Mouse (Mus musculus) spleen, adult 10 weeks (tissue): Measurements from ENCODE around the gene Olfr1173. TPM values are rescaled to one million over a fixed set of nuclear protein-coding genes. Genes with fewer than 3 reads are reported as not detected.

Source experiments
- polyA plus RNA-seq: library from polyadenylated mRNA; stranded (reverse); fragments of 350-450 nt; fragmentation: Illumina TruSeq; extraction: RNeasy Lipid Tissue Mini Kit (QIAGEN cat#74804); gene quantifications from one replicate; pipeline ENCODE4 v1.2.3, GENCODE M21; 2015; ENCODE audit warnings: low replicate concordance; ENCODE audit not compliant: insufficient read depth

Olfr1173 gene
- not detected for polyA plus RNA-seq

DNA sequence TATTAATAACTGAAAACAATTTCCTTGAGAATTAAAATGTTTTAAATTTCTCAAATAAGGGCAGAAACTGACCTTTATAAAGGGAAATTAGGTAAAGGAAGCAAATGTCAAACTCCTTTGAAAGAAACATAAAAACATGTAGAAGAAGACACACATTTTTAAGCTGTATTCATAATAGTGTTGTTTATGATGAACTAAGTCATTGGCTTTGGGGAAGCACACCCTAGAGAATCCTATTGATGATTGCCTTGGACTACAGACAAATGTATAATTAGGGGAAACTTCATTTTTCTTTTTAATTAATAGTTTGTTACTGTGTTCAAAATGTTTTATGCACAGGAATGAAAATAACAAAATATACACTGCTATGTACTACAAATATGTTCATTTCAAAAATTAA lies at the start of gene Olfr1173:
Gene Olfr1173, minus strand, starts transcription at position 101 of the 400 bp plus-strand sequence.

DNA sequence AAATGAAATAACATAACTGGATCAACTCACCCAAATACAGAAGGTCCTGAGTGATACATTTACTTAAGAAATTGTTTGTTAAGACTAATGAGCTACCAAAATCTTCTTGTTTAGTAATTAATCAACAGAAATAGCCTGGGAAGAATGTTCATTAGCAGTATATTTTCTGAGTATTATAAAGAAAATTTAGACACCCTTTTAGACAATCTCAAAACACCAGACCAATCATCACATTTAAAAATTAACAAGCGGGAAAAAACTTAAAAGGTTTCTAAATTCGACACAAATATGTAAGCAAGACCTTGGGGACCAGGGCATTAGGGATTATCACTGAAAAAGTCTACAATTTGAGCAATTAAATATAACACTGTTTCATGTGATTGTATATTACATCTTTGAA lies 47.4 kb upstream of the Olfr1173 start, which contains the start of gene Olfr1175-ps:
Gene Olfr1175-ps, minus strand, starts transcription at position 101 of the 400 bp plus-strand sequence.

DNA sequence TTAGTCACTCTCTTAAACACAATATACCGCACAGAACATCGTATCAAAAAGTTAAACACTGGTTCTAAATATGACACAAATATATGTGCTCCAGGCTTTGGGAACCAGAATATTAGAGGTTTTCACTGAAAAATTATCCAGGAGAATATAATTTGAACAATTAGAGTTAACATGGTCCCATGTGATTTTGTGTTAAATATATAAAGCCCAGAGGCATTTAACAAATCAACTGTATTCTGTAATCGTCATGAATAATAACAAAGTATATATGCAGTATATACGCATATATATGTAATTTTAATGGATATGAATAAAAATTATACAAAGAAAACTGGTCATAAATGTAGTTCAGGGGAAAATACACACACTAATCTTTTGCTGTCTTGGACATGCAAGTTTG lies 35.4 kb upstream of the Olfr1173 start, which contains the start of gene Olfr1174-ps:
Gene Olfr1174-ps, minus strand, starts transcription at position 101 of the 400 bp plus-strand sequence.

GRCm38 (mm10) chr2:88228234-88228633 lies 51.4 kb downstream of the Olfr1173 start, which contains the start of gene Olfr1170:
Olfr1170 (minus strand) TSS chr2:88228334.

Other genes with a start within 250 kb of the Olfr1173 start
- not detected for gene Olfr73, start 242.2 kb downstream of the Olfr1173 start, polyA plus RNA-seq
- not detected for gene Olfr1162, start 228.7 kb downstream of the Olfr1173 start, polyA plus RNA-seq
- not detected for gene Olfr1163, start 208.0 kb downstream of the Olfr1173 start, polyA plus RNA-seq
- not detected for gene Olfr1164, start 185.9 kb downstream of the Olfr1173 start, polyA plus RNA-seq
- not detected for gene Olfr1166, start 151.6 kb downstream of the Olfr1173 start, polyA plus RNA-seq
- not detected for gene Olfr1167, start 124.7 kb downstream of the Olfr1173 start, polyA plus RNA-seq
- not detected for gene Olfr1168, start 98.0 kb downstream of the Olfr1173 start, polyA plus RNA-seq
- not detected for gene Olfr1170, start 51.5 kb downstream of the Olfr1173 start, polyA plus RNA-seq
- gene Olfr1174-ps, start 35.3 kb upstream of the Olfr1173 start, polyA plus RNA-seq = not detected
- gene Olfr1175-ps, start 47.3 kb upstream of the Olfr1173 start, polyA plus RNA-seq = not detected
- not detected for gene Olfr1176, start 56.8 kb upstream of the Olfr1173 start, polyA plus RNA-seq
- gene Olfr1177-ps, start 66.6 kb upstream of the Olfr1173 start, polyA plus RNA-seq = not detected
- not detected for gene Olfr1178, start 107.2 kb upstream of the Olfr1173 start, polyA plus RNA-seq
- not detected for gene Olfr1179, start 126.6 kb upstream of the Olfr1173 start, polyA plus RNA-seq
- gene Olfr1180, start 139.3 kb upstream of the Olfr1173 start, polyA plus RNA-seq = not detected
- gene Olfr1181, start 146.3 kb upstream of the Olfr1173 start, polyA plus RNA-seq = not detected
- not detected for gene Gm13757, start 169.3 kb upstream of the Olfr1173 start, polyA plus RNA-seq
- gene Olfr1183, start 175.0 kb upstream of the Olfr1173 start, polyA plus RNA-seq = not detected
- gene Olfr1184, start 203.7 kb upstream of the Olfr1173 start, polyA plus RNA-seq = not detected
- not detected for gene Olfr1185-ps1, start 213.4 kb upstream of the Olfr1173 start, polyA plus RNA-seq
- gene Olfr1186, start 238.7 kb upstream of the Olfr1173 start, polyA plus RNA-seq = not detected